Mouse (Mus musculus) G1E (cell line): ENCODE results near the gene Stn1.

Experiments
- CTCF ChIP-seq: IDR thresholded peaks from 2 replicates; pipeline ENCODE4 v1.5.1; 2012; ENCODE audit warnings: low read depth, low read length, inconsistent platforms, mixed read lengths
- GATA1 ChIP-seq: IDR thresholded peaks from 2 replicates; pipeline ENCODE4 v1.6.1; 2012; ENCODE audit warnings: borderline replicate concordance, low read length, inconsistent platforms, mixed read lengths
- GATA2 ChIP-seq: IDR thresholded peaks from 2 replicates; pipeline ENCODE4 v1.6.1; 2012; ENCODE audit warnings: low read depth, low read length, inconsistent platforms, borderline replicate concordance
- POLR2AphosphoS5 ChIP-seq: IDR thresholded peaks from 2 replicates; pipeline ENCODE4 v1.6.1; 2012; ENCODE audit warnings: low read depth, low read length, inconsistent platforms; ENCODE audit not compliant: insufficient replicate concordance
- TAL1 ChIP-seq: conservative IDR thresholded peaks from 2 replicates; pipeline ENCODE4 v1.6.1; 2012; ENCODE audit warnings: low read depth, low read length, inconsistent platforms, mixed read lengths

DNA sequence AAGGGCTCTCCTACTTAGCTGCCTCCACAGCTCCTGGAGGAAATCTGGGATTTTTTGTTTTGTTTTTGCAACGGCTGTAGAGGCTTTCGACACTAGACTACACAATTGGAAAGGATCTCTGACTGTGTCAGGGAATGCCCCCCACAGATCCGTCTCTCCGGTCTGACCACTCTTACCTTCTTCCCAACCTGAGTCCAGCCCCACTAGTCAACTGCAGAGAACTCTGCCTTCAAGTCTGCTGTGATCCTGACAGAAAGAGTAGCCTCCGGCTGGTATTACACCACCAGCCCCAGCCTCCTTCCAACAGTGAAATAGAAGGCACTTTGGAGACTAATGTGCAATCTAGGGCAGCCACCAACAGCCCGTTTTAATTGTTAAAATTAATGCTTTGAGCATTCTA, 74.6 kb downstream of the Stn1 start:
- TF ChIP-seq CTCF (no peak), TAL1 (no peak), GATA2 (no peak), GATA1 (no peak), POLR2AphosphoS5 (no peak)
